Mouse (Mus musculus) spleen, embryonic (tissue): Measurements from ENCODE around the gene Prss33.

ENCODE experiments used
- CTCF ChIA-PET: fragments of 350-600 bp; sonication (Branson Sonifier 250); formaldehyde crosslinking; loops from one replicate; lab custom pipeline; 2022; lab: Charles Lee

Prss33 gene

GRCm38 (mm10) chr17:23828271-23829001, 7.4 kb downstream of the Prss33 start:
- CTCF ChIA-PET = interaction anchor here (0.6 kb wide), 1 partner anchor 44 kb away, joined by 4 read pairs; no protein-coding TSS in a partner anchor

- CTCF ChIA-PET = interaction anchor here (0.6 to 0.7 kb wide), 2 partner anchors 14 to 164 kb away, joined by 4 to 7 read pairs; no protein-coding TSS in a partner anchor
These were observed 10.3 kb downstream of the Prss33 start for GRCm38 (mm10) chr17:23825591-23825990.

- CTCF ChIA-PET = no interaction called here
These were observed 12.2 kb downstream of the Prss33 start for GRCm38 (mm10) chr17:23823614-23824013.

- CTCF ChIA-PET = no interaction called here
These were observed 12.8 kb downstream of the Prss33 start for GRCm38 (mm10) chr17:23823018-23823417.

DNA sequence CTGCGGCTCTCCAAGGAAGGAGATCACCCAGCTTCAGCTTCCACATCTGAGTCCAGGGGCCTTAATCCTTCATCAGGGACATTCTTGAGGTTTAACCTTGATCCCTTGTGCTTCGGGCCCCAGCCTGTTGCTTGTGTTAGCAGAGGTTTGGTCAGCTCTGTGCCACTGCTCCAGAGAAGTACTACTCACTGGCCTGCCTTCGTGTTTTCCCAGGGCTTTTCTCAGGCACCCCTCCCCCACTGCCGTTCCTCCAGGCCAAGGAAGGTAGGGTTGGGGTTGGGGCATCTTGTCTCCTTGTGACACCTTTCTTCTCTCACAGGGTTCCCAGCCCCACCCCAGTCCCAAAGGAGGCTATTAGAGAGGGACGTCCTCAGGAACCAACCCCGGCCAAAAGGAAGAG, 13.8 kb downstream of the Prss33 start:
- CTCF ChIA-PET = interaction anchor here (1.4 kb wide), 1 partner anchor 18 kb away, joined by 7 read pairs; no protein-coding TSS in a partner anchor

GRCm38 (mm10) chr17:23820731-23821130, 15.1 kb downstream of the Prss33 start:
- CTCF ChIA-PET = no interaction called here

- CTCF ChIA-PET = no interaction called here
These were observed 16.6 kb downstream of the Prss33 start for GRCm38 (mm10) chr17:23819235-23819634.

- CTCF ChIA-PET = no interaction called here
These were observed 17.3 kb downstream of the Prss33 start for GRCm38 (mm10) chr17:23818579-23818978.

GRCm38 (mm10) chr17:23815641-23816040, 20.2 kb downstream of the Prss33 start:
- CTCF ChIA-PET = no interaction called here

DNA sequence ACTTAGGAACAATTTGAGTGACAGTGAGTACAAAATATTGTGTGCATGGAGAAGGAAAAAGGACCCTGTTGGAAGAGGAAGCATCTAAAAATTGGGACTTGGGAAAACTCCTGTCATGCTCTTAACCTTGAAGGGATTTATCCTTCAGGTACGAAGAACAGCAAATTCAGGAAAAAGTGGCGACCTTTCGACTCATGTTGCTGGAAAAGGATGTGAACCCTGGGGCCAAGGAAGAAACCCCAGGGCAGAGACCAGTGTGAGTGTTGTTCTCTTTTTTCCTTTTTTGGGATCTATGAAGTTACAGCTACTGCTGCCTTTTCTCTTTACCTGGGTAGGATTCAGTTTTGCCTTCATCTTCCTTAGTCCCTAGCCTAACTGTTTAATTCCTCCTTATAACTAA, 27.9 kb downstream of the Prss33 start:
- CTCF ChIA-PET = no interaction called here

- CTCF ChIA-PET = no interaction called here
These were observed 29.0 kb downstream of the Prss33 start for GRCm38 (mm10) chr17:23806867-23807266.

- CTCF ChIA-PET = interaction anchor here (0.6 to 0.8 kb wide), 3 partner anchors 9 to 57 kb away, joined by 3 to 7 read pairs (median 5); no protein-coding TSS in a partner anchor
These were observed 31.3 kb downstream of the Prss33 start for GRCm38 (mm10) chr17:23804426-23805085.

GRCm38 (mm10) chr17:23803366-23804041, 32.4 kb downstream of the Prss33 start:
- CTCF ChIA-PET = interaction anchor here (0.7 kb wide), 2 partner anchors 9 to 77 kb away, joined by 6 to 8 read pairs; no protein-coding TSS in a partner anchor

GRCm38 (mm10) chr17:23802746-23803365, 33.0 kb downstream of the Prss33 start:
- CTCF ChIA-PET = interaction anchor here (0.7 kb wide), 1 partner anchor 10 kb away, joined by 6 read pairs; no protein-coding TSS in a partner anchor

GRCm38 (mm10) chr17:23801627-23802026, 34.2 kb downstream of the Prss33 start:
- CTCF ChIA-PET = no interaction called here

GRCm38 (mm10) chr17:23797316-23797715, 38.5 kb downstream of the Prss33 start:
- CTCF ChIA-PET = no interaction called here

- CTCF ChIA-PET = no interaction called here
These were observed 40.5 kb downstream of the Prss33 start for GRCm38 (mm10) chr17:23795323-23795722.

DNA sequence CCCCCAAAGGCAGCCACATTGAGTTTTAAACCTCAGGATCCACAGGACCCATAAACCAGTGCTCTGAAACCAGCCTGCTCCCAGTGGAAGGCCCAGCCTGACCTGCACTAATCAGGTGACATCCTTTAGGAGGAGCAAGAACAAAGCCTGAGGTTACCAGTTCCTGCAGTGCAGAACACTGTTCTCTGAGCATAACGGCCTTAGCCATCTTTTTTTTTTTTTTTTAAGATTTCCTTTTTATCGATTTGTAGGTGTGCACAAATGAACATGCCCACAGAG, 44.8 kb downstream of the Prss33 start:
- CTCF ChIA-PET = no interaction called here

DNA sequence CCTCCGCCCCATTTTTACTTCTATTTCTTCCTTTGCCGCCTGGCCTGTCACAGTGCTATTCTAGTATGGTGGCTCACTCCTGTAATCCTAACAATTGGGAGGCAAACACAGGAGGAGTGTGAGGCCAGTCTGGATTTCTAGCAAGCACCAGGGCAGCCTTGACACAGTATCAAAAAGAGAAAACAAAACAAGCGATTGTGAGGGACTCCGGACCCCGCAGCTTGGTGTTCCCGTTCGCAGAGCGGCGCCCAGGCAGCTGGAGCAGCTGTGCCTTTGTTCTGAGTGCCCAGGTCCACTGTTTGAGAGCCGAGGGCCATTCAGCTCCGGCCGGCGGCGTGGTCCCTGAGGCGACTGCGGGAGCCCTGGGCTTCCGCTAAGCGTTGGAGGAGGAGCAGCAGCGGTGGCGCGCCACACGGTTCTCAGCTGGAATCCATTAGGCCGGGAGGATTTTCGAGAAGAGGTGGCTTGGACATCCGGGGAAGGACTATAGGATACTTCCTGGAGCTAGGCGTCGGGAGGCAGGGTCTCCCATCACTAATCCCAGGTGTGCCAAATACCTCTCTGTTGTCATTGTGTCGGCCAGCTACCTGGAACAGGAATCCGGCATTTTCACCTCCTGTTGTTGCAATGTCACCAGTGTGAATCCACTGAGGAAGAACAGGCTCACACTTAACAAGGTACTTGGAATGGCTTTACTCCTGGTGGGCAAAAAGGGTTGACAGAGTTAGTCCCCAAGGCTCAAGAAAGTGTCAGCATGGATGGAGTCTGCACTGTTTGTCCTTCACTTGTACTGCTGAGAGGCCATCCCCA, 45.4 kb downstream of the Prss33 start, which contains the start of gene Srrm2:
Gene Srrm2 (plus strand): TSS at position 264 of the 810 bp plus-strand sequence.
- CTCF ChIA-PET = no interaction called here

DNA sequence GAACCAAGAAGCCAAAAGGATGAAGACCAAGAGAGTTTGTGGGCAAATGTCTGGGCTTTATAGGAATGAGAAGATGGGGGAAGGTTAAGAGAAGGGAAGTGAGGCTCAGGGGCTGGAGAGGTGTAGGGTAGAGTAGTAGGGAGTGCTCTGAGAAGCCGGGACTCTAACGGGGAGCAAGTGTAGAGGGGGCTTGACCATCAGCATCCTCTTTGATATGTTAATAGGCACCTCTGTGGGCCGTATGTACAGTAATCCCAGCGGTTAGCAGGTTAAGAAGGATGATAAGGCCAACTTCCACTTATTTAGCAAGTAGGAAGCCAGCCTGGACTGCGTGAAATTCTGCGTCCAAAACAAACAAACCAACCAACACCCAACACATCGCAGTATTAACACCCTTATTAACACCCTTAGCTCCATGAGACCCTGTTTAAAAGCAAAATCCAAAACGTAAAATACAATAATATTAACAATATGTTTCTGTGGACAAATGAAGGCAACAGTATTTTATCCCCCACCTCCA, 46.0 kb downstream of the Prss33 start:
- CTCF ChIA-PET = no interaction called here

DNA sequence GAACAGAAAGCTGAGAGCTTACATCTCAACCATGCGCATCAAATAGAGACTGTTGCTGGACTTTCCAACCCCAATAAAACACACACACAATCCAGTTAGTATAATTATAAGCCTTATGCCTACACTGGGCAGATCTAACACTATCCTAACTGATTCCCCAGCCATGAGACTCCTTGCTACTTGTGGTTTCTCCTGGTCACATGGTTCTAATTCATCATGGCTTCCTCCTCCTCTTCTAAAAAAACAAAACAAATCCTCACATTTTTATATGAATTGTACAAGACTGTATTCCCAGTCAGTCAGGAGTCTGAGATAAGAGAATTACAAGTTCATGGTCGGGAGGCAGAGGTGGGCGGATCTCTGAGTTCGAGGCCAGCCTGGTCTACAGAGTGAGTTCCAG, 46.9 kb downstream of the Prss33 start:
- CTCF ChIA-PET = no interaction called here
